Mouse (Mus musculus) lung, postnatal 25 days (tissue): ENCODE results near the gene Fastkd3.

ENCODE experiments used
- DNase-seq: peaks from one replicate; pipeline ENCODE4 v3.0.0; 2022; ENCODE audit warnings: low spot score

The Fastkd3 gene

DNA sequence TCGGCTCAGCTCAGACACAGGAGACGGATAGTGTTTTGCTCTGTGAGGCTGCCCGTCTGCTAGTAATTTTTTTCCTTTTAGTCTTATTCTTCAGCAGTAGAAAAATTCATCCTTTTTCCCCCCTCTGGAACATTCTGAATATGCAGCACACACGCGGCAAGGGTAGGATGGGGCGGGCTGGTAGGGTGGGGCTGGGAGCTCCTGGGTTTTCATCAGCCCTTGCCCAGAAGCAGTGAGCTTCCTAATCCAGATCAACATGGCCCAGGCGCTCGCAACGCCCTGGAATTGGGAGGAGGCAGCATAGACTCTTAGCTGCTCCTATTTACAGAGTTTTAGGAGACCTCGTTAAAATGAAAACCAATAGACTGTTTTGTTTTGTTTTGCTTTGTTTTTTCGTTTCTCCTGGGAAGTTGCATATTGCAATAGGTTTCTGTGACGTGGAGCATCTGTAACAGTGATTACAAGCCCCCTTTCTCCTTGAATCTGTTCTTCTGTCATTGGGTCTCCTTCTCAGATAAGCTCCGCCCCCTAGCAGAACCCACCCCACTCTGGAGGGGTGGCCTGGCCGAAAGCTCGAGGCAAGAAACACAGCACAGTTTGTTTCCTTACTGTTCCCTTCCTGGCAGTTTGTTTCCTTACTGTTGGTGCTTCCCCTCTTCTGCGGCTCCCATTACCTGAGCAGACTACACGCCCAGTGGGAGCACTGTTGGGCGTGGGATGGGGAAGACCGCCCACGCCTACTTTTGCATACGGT is 25.8 kb downstream of the Fastkd3 start:
- no peak for DNase-seq

- DNase-seq: no peak
These were observed 40.8 kb downstream of the Fastkd3 start for GRCm38 (mm10) chr13:68622792-68623191.

- DNase-seq: no peak
These were observed 45.0 kb downstream of the Fastkd3 start for GRCm38 (mm10) chr13:68627041-68627440.
